Mouse (Mus musculus) kidney, adult 2 months (tissue): ENCODE results near the gene Hsh2d.

Source experiments
- CTCF ChIP-seq: fragments of 200-500 bp; conservative IDR thresholded peaks from 2 replicates; pipeline ENCODE4 v1.5.1; 2011; ENCODE audit warnings: low read depth, mild to moderate bottlenecking, control low read depth, low read length, moderate library complexity, mixed read lengths; ENCODE audit not compliant: insufficient read depth, insufficient read length
- POLR2A ChIP-seq: fragments of 200-500 bp; IDR thresholded peaks from one replicate; pipeline ENCODE4 v1.6.1; 2011; ENCODE audit warnings: low read depth, low read length, control low read depth

DNA sequence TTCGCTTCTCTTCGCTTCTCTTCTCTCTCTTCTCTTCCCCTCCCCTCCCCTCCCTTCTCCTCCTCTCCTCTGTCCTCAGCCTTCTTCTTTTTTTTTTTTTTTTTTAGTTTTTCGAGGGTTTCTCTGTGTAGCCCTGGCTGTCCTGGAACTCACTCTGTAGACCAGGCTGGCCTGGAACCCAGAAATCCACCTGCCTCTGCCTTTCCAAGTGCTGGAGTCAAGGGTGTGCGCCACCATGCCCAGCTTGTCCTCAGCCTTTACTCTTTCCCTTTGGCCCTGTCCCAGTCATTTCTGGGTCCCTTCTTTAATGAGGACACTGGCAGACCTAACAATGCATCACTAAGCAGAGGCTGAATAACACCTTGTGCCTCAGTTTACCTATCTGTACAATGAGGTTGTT, 24.1 kb downstream of the Hsh2d start, which contains the start of gene Gm11034:
- TF ChIP-seq CTCF (no peak), POLR2A (no peak)
